Mouse (Mus musculus) limb, embryonic 10.5 days (tissue): ENCODE data around the gene Zfp78. TPM values are rescaled to one million over a fixed set of nuclear protein-coding genes. Genes with fewer than 3 reads are reported as not detected.

Experiments
- DNase-seq: peaks from one replicate; pipeline ENCODE4 v3.0.0-alpha.2; 2017; ENCODE audit warnings: low spot score
- H3K27ac ChIP-seq: fragments of 300-500 bp; sonication (generic); 2 replicates; pipeline ENCODE4 v1.5.1; 2016; ENCODE audit warnings: mild to moderate bottlenecking
- H3K27me3 ChIP-seq: fragments of 300-500 bp; sonication (generic); 2 replicates; pipeline ENCODE4 v1.6.1; 2016; ENCODE audit warnings: low read depth, mild to moderate bottlenecking; ENCODE audit not compliant: poor library complexity, severe bottlenecking
- H3K36me3 ChIP-seq: fragments of 300-500 bp; sonication (generic); 2 replicates; pipeline ENCODE4 v1.6.1; 2016; ENCODE audit warnings: mild to moderate bottlenecking, moderate library complexity
- H3K4me1 ChIP-seq: fragments of 300-500 bp; sonication (generic); 2 replicates; pipeline ENCODE4 v1.6.1; 2016
- H3K4me3 ChIP-seq: fragments of 300-500 bp; sonication (generic); 2 replicates; pipeline ENCODE4 v1.5.1; 2016; ENCODE audit warnings: mild to moderate bottlenecking, moderate library complexity
- H3K9me3 ChIP-seq: fragments of 300-500 bp; sonication (generic); replicated peaks from 2 replicates; pipeline ENCODE4 v1.6.1; 2016; ENCODE audit warnings: mild to moderate bottlenecking
- WGBS: fragments of 180-500 bp; shearing (Covaris S2); methylation state at CpG from one replicate; pipeline ENCODE4 v1.1.7; 2016; 5-methylcytosine and 5-hydroxymethylcytosine counted together
- polyA plus RNA-seq: library from polyadenylated mRNA; unstranded; fragments of >200 nt; fragmentation: Nextera tagmentation; extraction: Ambion mirVana; gene quantifications from 2 replicates; pipeline ENCODE4 v1.2.1, GENCODE M21; 2016

The Zfp78 gene
- polyA plus RNA-seq: 1.3 and 1.4 TPM in 2 replicates

DNA sequence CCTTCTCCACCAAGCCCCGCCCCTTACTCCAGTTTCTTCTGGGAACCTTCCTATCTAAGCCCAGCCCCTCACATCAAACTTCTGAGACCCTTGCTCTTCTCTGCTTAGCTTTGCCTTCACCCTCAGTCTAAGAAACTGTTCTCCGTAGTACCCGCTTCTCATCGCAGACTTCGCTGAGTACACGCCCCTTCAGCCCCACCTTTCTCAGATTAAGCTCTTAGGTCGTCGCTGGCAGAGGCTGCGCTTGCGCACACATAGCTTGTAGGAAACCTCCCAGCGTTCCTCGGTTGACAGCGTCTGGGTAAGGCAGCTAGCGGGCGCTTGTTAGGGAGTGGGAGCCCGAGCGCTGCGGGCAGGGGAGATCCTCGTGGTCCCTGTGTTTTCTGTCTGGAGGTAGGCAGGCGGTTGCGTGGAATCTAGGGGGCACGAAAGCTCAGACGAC is at the start of gene Zfp78:
Gene Zfp78 (plus strand): TSS at position 234 of the 442 bp plus-strand sequence.
- peak within 1 kb of the TSS; percentile 61 for H3K4me3 ChIP-seq
- H3K36me3 ChIP-seq: no peaks in the 10 kb centered on the region
- under 1% methylated on average over 23 of the region's 23 CpGs for WGBS
- no peaks in the 10 kb centered on the region for H3K9me3 ChIP-seq
- H3K27ac ChIP-seq: peak within 1 kb of the TSS; percentile 80
- H3K4me1 ChIP-seq: peaks cover 12% of the 10 kb centered on the region; the same call in 1 of the 2 replicates
- H3K27me3 ChIP-seq: no peaks in the 10 kb centered on the region
- DNase-seq: peak; percentile 84

DNA sequence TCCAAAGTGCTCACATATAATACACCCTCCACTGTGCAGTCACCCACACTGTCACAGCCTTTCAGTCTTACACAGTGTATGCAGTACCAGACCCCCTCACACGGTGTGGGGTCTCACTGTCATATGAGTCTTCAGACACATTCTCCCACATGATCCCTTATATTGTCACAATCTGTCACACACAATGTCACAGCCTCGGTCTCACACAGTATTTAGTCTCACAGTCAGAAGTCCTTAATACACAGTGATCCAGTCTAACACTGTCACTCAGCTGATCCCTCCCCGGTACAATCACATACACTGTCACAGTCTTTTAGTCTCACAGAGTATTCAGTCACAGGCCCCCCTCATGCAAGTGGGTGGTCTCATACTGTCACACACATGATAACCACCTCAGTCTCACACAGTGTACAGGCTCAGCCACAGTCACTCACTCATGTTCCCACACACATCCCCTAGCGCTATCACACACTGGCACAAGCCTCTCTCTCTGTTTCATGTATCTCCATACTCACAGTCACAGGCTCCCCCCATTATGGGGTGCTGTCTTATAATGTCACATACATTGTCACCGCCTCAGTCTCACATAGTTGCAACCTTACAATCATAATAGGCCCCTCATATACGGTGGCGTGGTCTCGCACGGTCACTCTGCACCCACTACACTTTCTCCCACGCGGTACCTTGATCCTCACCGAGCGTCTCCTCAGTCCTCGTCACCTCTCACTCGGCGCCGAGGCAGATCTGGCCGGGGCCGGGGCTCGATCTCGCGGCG is 32.4 kb upstream of the Zfp78 start:
- no peaks in the 10 kb centered on the region for H3K9me3 ChIP-seq
- H3K27me3 ChIP-seq: no peaks in the 10 kb centered on the region
- peak overlapping the region; percentile 67 for H3K4me3 ChIP-seq
- WGBS: 20% methylated on average over 23 of the region's 23 CpGs
- peaks cover 10% of the 10 kb centered on the region for H3K4me1 ChIP-seq
- H3K27ac ChIP-seq: peak overlapping the region; percentile 90
- peaks cover 3% of the 10 kb centered on the region; the same call in 1 of the 2 replicates for H3K36me3 ChIP-seq
- DNase-seq: no peak

DNA sequence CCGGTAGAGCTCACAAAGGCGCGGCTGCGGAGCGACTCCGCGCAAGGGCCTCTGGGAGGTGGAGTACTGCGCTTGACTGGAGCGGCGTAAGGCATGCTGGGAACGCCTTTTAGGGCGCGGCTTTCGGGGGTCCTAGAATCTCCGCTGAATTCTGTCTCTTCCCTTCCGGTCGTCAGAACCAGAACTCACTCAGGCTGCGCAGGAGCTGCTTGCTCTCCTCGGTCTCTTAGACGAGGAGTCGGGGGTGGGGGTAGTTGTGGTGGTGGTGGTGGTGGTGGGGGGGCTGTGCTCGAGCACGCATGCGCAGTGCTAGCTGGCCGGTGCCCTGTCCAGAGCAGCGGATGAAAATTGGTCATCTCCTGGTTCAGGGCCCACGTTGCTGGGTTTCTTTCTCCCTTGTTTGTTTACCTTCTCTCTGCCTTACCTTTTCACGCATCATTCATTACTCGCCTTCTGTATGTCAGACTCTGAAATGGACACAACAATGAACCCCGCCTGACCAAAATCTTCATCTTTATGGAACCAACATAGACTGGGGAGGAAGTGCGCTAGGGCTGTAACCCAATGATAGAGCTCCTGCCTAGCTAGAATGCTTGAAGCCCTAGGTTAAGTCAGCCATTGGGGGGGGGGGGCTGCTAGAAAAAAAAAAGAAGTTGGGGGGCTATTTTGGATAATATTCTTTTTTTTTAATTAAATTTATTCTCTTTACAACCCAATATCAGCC is 31.7 kb upstream of the Zfp78 start, which contains the start of gene Zfp583:
Gene Zfp583 (minus strand): TSS at position 53 of the 724 bp plus-strand sequence.
- Histone ChIP-seq H3K9me3 (no peaks in the 10 kb centered on the region), H3K4me3 (peak within 1 kb of the TSS; percentile 67), H3K27me3 (no peaks in the 10 kb centered on the region), H3K4me1 (peaks cover 10% of the 10 kb centered on the region), H3K27ac (peak within 1 kb of the TSS; percentile 90), H3K36me3 (peaks cover 3% of the 10 kb centered on the region; the same call in 1 of the 2 replicates)
- WGBS: 5% methylated on average over 31 of the region's 31 CpGs
- DNase-seq: peak; percentile 86

DNA sequence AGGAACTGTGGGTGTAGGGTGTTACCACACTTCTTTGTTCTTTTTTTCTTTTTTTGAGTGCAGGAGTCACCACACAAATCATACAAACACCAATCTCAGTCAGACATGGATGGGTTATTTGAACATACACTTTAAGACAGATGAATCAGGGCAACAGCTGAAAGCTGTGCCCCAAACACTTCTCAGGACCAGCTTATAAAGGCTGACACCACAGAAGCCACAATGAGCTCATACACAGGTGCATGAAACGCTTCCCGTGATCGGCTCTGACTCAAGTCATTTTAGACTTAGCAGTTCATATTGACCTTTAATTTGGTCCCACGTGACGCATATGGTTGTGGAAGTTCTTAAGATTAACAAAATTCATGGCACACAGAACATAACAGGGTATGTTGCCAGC is 23.2 kb upstream of the Zfp78 start:
- H3K9me3 ChIP-seq: no peaks in the 10 kb centered on the region
- DNase-seq: no peak
- H3K4me3 ChIP-seq: no peak overlapping the region
- 82% methylated on average over 5 of the region's 5 CpGs for WGBS
- no peaks in the 10 kb centered on the region for H3K4me1 ChIP-seq
- H3K27ac ChIP-seq: no peak overlapping the region
- H3K36me3 ChIP-seq: no peaks in the 10 kb centered on the region
- no peaks in the 10 kb centered on the region for H3K27me3 ChIP-seq

DNA sequence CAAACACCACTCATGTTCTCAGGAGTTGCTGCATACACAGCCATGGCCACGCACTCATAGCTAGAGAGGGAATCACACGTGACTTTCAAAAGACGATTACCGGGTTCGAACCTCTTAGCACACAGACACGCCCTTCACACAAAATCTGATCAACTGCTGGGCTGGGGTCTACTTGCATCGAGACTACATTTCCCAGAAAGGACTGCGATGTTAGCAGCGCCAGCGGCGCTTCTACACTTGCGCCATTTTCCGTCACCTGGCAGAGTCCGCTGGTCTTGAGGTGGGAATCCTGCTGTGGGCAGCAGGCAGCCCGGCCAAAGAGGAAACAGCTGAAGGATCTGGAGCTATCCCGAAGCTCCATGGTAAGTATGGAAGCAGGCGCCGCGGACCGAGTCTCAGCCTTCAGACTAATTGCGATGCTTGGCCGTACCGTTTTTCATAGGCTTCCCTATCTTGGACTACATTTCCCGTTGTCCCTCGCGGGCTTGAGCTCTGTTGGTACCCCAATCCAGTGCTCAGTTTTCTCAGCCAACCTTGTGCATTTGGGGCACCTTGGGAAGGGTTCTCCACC is 19.5 kb upstream of the Zfp78 start, which contains the start of gene Gm3854:
Gene Gm3854 (plus strand): TSS at position 259 of the 571 bp plus-strand sequence.
- H3K27ac ChIP-seq: peak within 1 kb of the TSS; percentile 89
- H3K27me3 ChIP-seq: no peaks in the 10 kb centered on the region
- H3K4me3 ChIP-seq: peak within 1 kb of the TSS; percentile 66
- H3K9me3 ChIP-seq: no peaks in the 10 kb centered on the region
- WGBS: under 1% methylated on average over 26 of the region's 26 CpGs
- peak; percentile 81 for DNase-seq
- H3K4me1 ChIP-seq: no peaks in the 10 kb centered on the region
- H3K36me3 ChIP-seq: no peaks in the 10 kb centered on the region

DNA sequence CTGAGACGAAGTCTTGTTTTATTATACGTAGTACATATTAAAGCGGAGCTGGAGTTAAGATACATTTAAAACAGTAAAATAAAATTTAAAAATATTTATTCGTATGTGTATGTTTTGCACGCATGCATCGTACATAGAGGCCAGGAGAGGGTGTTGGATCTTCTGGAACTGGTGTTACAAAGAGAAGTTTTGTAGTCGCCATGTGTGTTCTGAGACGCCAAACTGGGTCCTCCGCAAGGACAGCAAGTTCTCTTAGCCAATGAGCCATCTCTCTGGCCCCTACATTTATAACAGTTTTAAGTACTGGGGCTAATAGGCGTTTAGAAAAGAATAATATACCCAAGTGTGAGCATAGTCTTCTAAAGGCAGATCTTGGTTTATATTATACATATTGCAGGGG is 19.0 kb upstream of the Zfp78 start:
- DNase-seq: no peak
- Histone ChIP-seq H3K4me1 (no peaks in the 10 kb centered on the region), H3K27me3 (no peaks in the 10 kb centered on the region), H3K27ac (peak overlapping the region; percentile 89; the same call in 1 of the 2 replicates), H3K9me3 (no peaks in the 10 kb centered on the region), H3K4me3 (peak overlapping the region; percentile 66), H3K36me3 (no peaks in the 10 kb centered on the region)
- WGBS: 38% methylated on average over 10 of the region's 10 CpGs

DNA sequence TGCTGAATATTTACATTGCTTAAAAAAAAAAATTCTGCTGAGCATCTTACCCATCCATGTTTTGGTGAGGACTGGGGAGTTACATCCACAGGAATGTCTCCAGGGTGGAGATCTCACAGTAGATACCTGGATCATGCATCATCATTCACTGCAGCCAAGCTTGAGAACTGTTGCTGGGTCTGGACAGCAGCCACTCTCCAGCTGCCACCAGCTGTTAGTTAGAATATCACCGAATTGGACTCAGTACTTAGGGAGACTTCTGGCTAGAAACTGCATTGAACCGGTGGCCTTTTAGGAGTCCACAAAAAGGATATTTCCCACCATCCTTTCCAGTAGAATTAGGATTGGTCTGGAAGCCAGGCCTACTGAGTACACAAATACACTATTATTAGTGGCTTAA is 5.0 kb upstream of the Zfp78 start:
- Histone ChIP-seq H3K4me3 (no peak overlapping the region), H3K36me3 (peaks cover 11% of the 10 kb centered on the region), H3K9me3 (no peaks in the 10 kb centered on the region), H3K27me3 (no peaks in the 10 kb centered on the region), H3K27ac (no peak overlapping the region), H3K4me1 (0 out of 2 replicates have a peak, but pooled peaks cover 5% of the 10 kb centered on the region)
- no peak for DNase-seq
- WGBS: 72% methylated on average over 2 of the region's 2 CpGs

DNA sequence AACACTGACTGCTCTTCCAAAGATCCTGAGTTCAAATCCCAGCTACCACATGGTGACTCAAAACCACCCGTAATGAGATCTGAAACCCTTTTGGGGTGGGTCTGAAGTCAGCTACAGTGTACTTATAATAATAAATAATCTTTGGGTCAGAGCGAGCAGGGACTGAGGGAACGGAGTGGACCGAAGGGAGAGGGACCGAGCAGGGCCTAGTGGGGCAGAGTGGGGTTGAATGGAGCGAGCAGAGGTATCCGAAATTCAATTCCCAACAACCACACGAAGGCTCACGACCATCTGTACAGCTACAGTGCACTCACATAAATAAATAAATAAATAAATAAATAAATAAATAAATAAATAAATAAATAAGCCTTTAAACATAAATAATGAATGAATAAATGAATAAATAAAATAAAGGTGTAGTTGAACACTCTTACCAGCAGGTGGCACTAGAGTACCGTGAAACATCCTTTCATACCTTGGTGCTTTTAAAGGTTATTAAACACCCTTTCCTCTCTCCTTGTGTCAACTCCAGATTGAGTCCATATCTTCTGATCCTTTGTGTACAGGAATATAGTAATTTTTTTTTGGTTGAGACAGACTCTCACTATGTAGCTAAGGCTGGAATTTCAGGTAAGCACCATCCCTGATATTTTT is 4.0 kb upstream of the Zfp78 start:
- no peak overlapping the region for H3K4me3 ChIP-seq
- H3K27me3 ChIP-seq: no peaks in the 10 kb centered on the region
- no peaks in the 10 kb centered on the region for H3K9me3 ChIP-seq
- H3K36me3 ChIP-seq: peaks cover 6% of the 10 kb centered on the region
- H3K27ac ChIP-seq: no peak overlapping the region
- 52% methylated on average over 10 of the region's 10 CpGs for WGBS
- H3K4me1 ChIP-seq: peaks cover 11% of the 10 kb centered on the region; the same call in 1 of the 2 replicates
- no peak for DNase-seq

DNA sequence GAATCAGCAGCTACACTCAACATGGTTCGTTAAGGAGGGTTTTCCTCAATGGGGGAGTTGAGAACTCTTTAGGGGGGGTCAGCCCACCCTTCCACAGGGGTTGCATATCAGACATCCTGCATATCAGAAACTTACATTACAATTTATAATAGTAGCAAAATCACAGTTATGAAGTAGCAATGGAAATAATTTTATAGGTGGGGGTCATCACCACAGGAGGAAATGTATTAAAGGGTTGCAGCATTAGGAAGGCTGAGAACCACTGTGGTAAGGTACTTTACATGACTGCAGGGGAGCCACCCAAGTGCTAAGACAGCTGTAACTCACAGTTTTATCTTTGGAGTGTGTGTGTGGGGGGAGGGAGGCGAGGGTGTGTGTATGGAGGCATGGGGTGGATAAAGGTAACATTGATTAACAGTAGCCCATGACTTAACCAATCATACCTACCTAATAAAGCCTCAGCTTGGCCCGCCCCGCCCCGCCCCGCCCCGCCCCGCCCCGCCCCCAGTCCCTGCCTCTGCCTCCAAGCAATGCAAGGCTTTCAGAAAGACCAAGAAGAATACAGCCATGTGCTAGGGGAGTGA is 2.5 kb upstream of the Zfp78 start:
- H3K4me1 ChIP-seq: peaks cover 12% of the 10 kb centered on the region; the same call in 1 of the 2 replicates
- no peak overlapping the region for H3K27ac ChIP-seq
- 8% methylated on average over 9 of the region's 9 CpGs for WGBS
- no peaks in the 10 kb centered on the region for H3K36me3 ChIP-seq
- no peak overlapping the region for H3K4me3 ChIP-seq
- H3K27me3 ChIP-seq: no peaks in the 10 kb centered on the region
- H3K9me3 ChIP-seq: no peaks in the 10 kb centered on the region
- DNase-seq: no peak

DNA sequence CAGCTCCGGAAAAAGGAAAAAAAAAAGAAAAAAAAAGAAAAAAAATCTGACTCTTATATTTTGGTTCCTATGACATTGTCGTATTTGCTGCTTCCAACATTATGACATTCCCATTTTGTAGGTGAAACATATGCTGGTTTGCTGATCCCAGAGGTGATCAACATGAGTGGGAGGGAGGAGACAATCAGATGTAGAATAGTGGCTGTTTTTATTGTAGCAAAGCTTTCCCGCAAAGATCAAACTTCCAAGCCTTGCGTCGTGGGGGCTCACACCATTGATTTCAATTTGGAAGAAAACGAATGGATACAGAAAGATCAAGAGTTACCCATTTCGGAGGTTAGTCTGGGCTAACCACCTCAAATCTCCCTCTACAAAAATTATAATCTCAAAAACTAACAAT is 1.3 kb upstream of the Zfp78 start:
- DNase-seq: no peak
- H3K9me3 ChIP-seq: no peaks in the 10 kb centered on the region
- no peaks in the 10 kb centered on the region for H3K27me3 ChIP-seq
- H3K4me3 ChIP-seq: peak overlapping the region; percentile 61
- WGBS: 26% methylated on average over 7 of the region's 7 CpGs
- H3K36me3 ChIP-seq: no peaks in the 10 kb centered on the region
- H3K27ac ChIP-seq: peak overlapping the region; percentile 80
- peaks cover 12% of the 10 kb centered on the region; the same call in 1 of the 2 replicates for H3K4me1 ChIP-seq

DNA sequence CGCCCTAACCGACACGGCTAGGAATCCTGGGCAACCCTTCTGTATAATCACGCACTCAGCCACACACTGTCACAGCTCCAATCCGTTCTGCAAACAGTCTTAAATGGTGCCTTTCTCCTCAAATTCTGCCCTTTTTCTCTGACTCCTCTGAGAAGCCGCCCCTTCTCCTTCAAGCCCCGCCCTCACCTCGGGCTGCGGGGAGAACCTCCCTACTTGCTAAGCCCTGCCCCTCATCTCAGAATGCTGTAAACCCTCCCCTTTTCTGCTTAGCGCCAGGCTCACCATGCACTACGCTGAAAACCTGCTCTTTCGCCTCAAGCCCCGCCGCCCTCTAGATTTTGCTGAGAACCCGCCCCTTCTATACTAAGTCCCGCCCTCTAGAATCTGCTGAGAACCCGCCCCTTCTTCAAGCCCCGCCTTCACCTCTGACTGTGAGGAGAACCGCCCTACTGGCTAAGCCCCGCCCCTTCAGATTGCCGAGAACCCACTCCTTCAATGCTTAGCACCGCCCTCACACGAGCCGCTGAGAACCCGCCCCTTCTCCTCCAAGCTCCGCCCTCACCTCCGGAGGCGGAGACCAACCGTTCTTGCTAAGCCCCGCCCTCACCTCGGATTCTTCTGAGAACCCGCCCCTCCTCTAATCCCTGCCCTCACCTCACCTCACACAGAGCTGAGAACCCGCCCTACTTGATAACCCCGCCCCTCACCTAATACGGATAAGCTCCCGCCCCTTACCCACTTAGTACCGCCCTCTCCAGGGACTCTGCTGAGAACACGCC is 623 bp upstream of the Zfp78 start:
- H3K27ac ChIP-seq: peak overlapping the region; percentile 80
- no peaks in the 10 kb centered on the region for H3K27me3 ChIP-seq
- peaks cover 12% of the 10 kb centered on the region; the same call in 1 of the 2 replicates for H3K4me1 ChIP-seq
- H3K36me3 ChIP-seq: no peaks in the 10 kb centered on the region
- H3K4me3 ChIP-seq: peak overlapping the region; percentile 61
- DNase-seq: peak; percentile 93
- no peaks in the 10 kb centered on the region for H3K9me3 ChIP-seq
- WGBS: 1% methylated on average over 38 of the region's 38 CpGs
